Mouse (Mus musculus) brown adipose tissue, adult 24 weeks (tissue): Measurements from ENCODE around the gene Pxmp4. TPM values are rescaled to one million over a fixed set of nuclear protein-coding genes. Genes with fewer than 3 reads are reported as not detected.

ENCODE experiments used
- H3K27ac ChIP-seq: fragments of 200-500 bp; replicated peaks from 2 replicates; pipeline ENCODE4 v1.5.1; 2012; ENCODE audit warnings: low read depth, mild to moderate bottlenecking, low read length
- H3K4me1 ChIP-seq: fragments of 200-500 bp; 2 replicates; pipeline ENCODE4 v1.6.1; 2012; ENCODE audit warnings: low read length, mixed read lengths; ENCODE audit not compliant: control insufficient read depth, insufficient read depth, insufficient read length
- H3K4me3 ChIP-seq: fragments of 200-500 bp; 2 replicates; pipeline ENCODE4 v1.5.1; 2012; ENCODE audit warnings: low read depth, mild to moderate bottlenecking, low read length, moderate library complexity; ENCODE audit not compliant: insufficient read depth
- polyA plus RNA-seq: library from polyadenylated mRNA; stranded (reverse); fragments of >200 nt; gene quantifications from 2 replicates; pipeline ENCODE4 v1.2.4, GENCODE M21; 2012; ENCODE audit not compliant: missing spikeins, insufficient read depth, insufficient read length

Pxmp4 gene
- polyA plus RNA-seq, 1 experiment, result 59.3 TPM

GRCm38 (mm10) chr2:154570666-154571065, 32.8 kb downstream of the Pxmp4 start:
- Histone ChIP-seq H3K4me3 (no peak overlapping the region), H3K27ac (no peak overlapping the region), H3K4me1 (peaks cover 10% of the 10 kb centered on the region; the same call in 1 of the 2 replicates)

GRCm38 (mm10) chr2:154569836-154570286, 33.6 kb downstream of the Pxmp4 start, which contains the start of gene E2f1:
E2f1 (minus strand) TSS chr2:154569892.
- Histone ChIP-seq H3K4me1 (peaks cover 10% of the 10 kb centered on the region; the same call in 1 of the 2 replicates), H3K27ac (peak within 1 kb of the TSS; percentile 74), H3K4me3 (peak within 1 kb of the TSS; percentile 66)

GRCm38 (mm10) chr2:154569071-154569748, 34.3 kb downstream of the Pxmp4 start:
- H3K27ac ChIP-seq, result no peak overlapping the region; the same call in 1 of the 2 replicates
- H3K4me3 ChIP-seq, result peak overlapping the region; percentile 53
- H3K4me1 ChIP-seq, result peaks cover 10% of the 10 kb centered on the region; the same call in 1 of the 2 replicates

GRCm38 (mm10) chr2:154568329-154569070, 35.0 kb downstream of the Pxmp4 start:
- Histone ChIP-seq H3K27ac (peak overlapping the region; percentile 74), H3K4me3 (peak overlapping the region; percentile 53), H3K4me1 (peaks cover 10% of the 10 kb centered on the region; the same call in 1 of the 2 replicates)

GRCm38 (mm10) chr2:154567766-154568165, 35.7 kb downstream of the Pxmp4 start:
- H3K4me1 ChIP-seq, result peaks cover 10% of the 10 kb centered on the region; the same call in 1 of the 2 replicates
- H3K27ac ChIP-seq, result peak overlapping the region; percentile 74
- peak overlapping the region; percentile 53; the same call in 1 of the 2 replicates for H3K4me3 ChIP-seq

- H3K4me3 ChIP-seq, result no peak overlapping the region
- H3K27ac ChIP-seq, result no peak overlapping the region
- peaks cover 10% of the 10 kb centered on the region; the same call in 1 of the 2 replicates for H3K4me1 ChIP-seq
Observed at GRCm38 (mm10) chr2:154566641-154567040, 36.9 kb downstream of the Pxmp4 start.

- Histone ChIP-seq H3K27ac (no peak overlapping the region), H3K4me1 (peaks cover 10% of the 10 kb centered on the region; the same call in 1 of the 2 replicates)
Observed at GRCm38 (mm10) chr2:154565562-154565961, 37.9 kb downstream of the Pxmp4 start.

GRCm38 (mm10) chr2:154563612-154564170, 39.8 kb downstream of the Pxmp4 start:
- Histone ChIP-seq H3K4me1 (peaks cover 10% of the 10 kb centered on the region; the same call in 1 of the 2 replicates), H3K27ac (no peak overlapping the region), H3K4me3 (no peak overlapping the region)

More at GRCm38 (mm10) chr2:154565562-154565961, 37.9 kb downstream of the Pxmp4 start:
- no peak overlapping the region for H3K4me3 ChIP-seq

- Histone ChIP-seq H3K4me3 (0 out of 2 replicates have a peak within 1 kb of the TSS, but pooled peaks have one; percentile 14), H3K4me1 (no peaks in the 10 kb centered on the region; the same call in 1 of the 2 replicates), H3K27ac (no peak within 1 kb of the TSS)
Observed at GRCm38 (mm10) chr2:154558264-154559039, 45.1 kb downstream of the Pxmp4 start, which contains the start of gene Necab3. Necab3 (minus strand) TSS chr2:154558890.

- Histone ChIP-seq H3K4me3 (no peak overlapping the region), H3K27ac (no peak overlapping the region), H3K4me1 (peaks cover under 1% of the 10 kb centered on the region; the same call in 1 of the 2 replicates)
Observed at GRCm38 (mm10) chr2:154557184-154557832, 46.2 kb downstream of the Pxmp4 start.

- H3K4me1 ChIP-seq, result peaks cover 6% of the 10 kb centered on the region
- H3K27ac ChIP-seq, result no peak overlapping the region
- H3K4me3 ChIP-seq, result no peak overlapping the region
Observed at GRCm38 (mm10) chr2:154555235-154555634, 48.3 kb downstream of the Pxmp4 start.

- Histone ChIP-seq H3K4me3 (peak overlapping the region; percentile 45), H3K4me1 (peaks cover 8% of the 10 kb centered on the region), H3K27ac (no peak overlapping the region)
Observed at GRCm38 (mm10) chr2:154552424-154552907, 51.0 kb downstream of the Pxmp4 start.

GRCm38 (mm10) chr2:154551927-154552326, 51.6 kb downstream of the Pxmp4 start:
- Histone ChIP-seq H3K27ac (no peak overlapping the region), H3K4me1 (peaks cover 8% of the 10 kb centered on the region), H3K4me3 (peak overlapping the region; percentile 45)

GRCm38 (mm10) chr2:154551476-154551875, 52.0 kb downstream of the Pxmp4 start, which contains the start of gene Actl10:
Actl10 (plus strand) TSS chr2:154551776.
- Histone ChIP-seq H3K4me1 (peaks cover 8% of the 10 kb centered on the region), H3K4me3 (peak within 1 kb of the TSS; percentile 45), H3K27ac (no peak within 1 kb of the TSS)
